Mouse (Mus musculus) c-Kit-positive CD71-positive TER-119-positive erythroid progenitor cells, embryonic 14.5 days (primary cell): Measurements from ENCODE around the gene Fam222b.
"Not testable (repeated sequence)": the region's sequence is repeated elsewhere in the genome, so short reads cannot be mapped to it uniquely, and the experiment has no call there.

Experiments used
- DNase-seq: peaks from one replicate; pipeline ENCODE4 v3.0.0-alpha.2; 2013; ENCODE audit warnings: low spot score

Fam222b gene

GRCm38 (mm10) chr11:78087756-78088281 lies 6.6 kb upstream of the Fam222b start:
- no peak for DNase-seq

- no peak for DNase-seq
These were observed 340 bp upstream of the Fam222b start for GRCm38 (mm10) chr11:78094137-78094503.

- no peak for DNase-seq
These were observed 670 bp downstream of the Fam222b start for GRCm38 (mm10) chr11:78095144-78095516.

GRCm38 (mm10) chr11:78097077-78097476 lies 2.6 kb downstream of the Fam222b start:
- no peak for DNase-seq

GRCm38 (mm10) chr11:78100746-78101145 lies 6.3 kb downstream of the Fam222b start:
- DNase-seq = no peak

GRCm38 (mm10) chr11:78102142-78102541 lies 7.7 kb downstream of the Fam222b start:
- DNase-seq = no peak

- peak; percentile 71 for DNase-seq
These were observed 8.7 kb downstream of the Fam222b start for GRCm38 (mm10) chr11:78102958-78103747.

GRCm38 (mm10) chr11:78104501-78104900 lies 10.0 kb downstream of the Fam222b start:
- no peak for DNase-seq

- no peak for DNase-seq
These were observed 19.2 kb downstream of the Fam222b start for GRCm38 (mm10) chr11:78113616-78114015.

- DNase-seq = no peak
These were observed 20.4 kb downstream of the Fam222b start for GRCm38 (mm10) chr11:78114676-78115366.

GRCm38 (mm10) chr11:78115367-78116145 lies 21.1 kb downstream of the Fam222b start:
- DNase-seq = peak; percentile 86

GRCm38 (mm10) chr11:78116146-78116410 lies 21.6 kb downstream of the Fam222b start:
- DNase-seq = no peak

- no peak for DNase-seq
These were observed 24.0 kb downstream of the Fam222b start for GRCm38 (mm10) chr11:78118467-78118866.

- no peak for DNase-seq
These were observed 25.4 kb downstream of the Fam222b start for GRCm38 (mm10) chr11:78119898-78120297.

GRCm38 (mm10) chr11:78121176-78121575 lies 26.7 kb downstream of the Fam222b start:
- no peak for DNase-seq

- DNase-seq = no peak
These were observed 28.4 kb downstream of the Fam222b start for GRCm38 (mm10) chr11:78122815-78123214.

- no peak for DNase-seq
These were observed 29.3 kb downstream of the Fam222b start for GRCm38 (mm10) chr11:78123782-78124181.

- DNase-seq = no peak
These were observed 31.2 kb downstream of the Fam222b start for GRCm38 (mm10) chr11:78125691-78126090.

GRCm38 (mm10) chr11:78126739-78127138 lies 32.3 kb downstream of the Fam222b start:
- DNase-seq = no peak

- DNase-seq = no peak
These were observed 35.0 kb downstream of the Fam222b start for GRCm38 (mm10) chr11:78129458-78129857.

GRCm38 (mm10) chr11:78133915-78134314 lies 39.5 kb downstream of the Fam222b start:
- DNase-seq = no peak

GRCm38 (mm10) chr11:78134344-78134743 lies 39.9 kb downstream of the Fam222b start:
- no peak for DNase-seq

GRCm38 (mm10) chr11:78135314-78135713 lies 40.9 kb downstream of the Fam222b start:
- DNase-seq = not testable (repeated sequence)
